Mouse (Mus musculus) liver, embryonic 14.5 days (tissue): Measurements from ENCODE around the gene Ercc6.

ENCODE experiments used
- CTCF ChIP-seq: IDR thresholded peaks from 2 replicates; pipeline ENCODE4 v1.5.1; 2016; ENCODE audit warnings: antibody characterized with exemption, low read depth, control low read depth
- EP300 ChIP-seq: IDR thresholded peaks from 2 replicates; pipeline ENCODE4 v1.6.1; 2016; ENCODE audit warnings: antibody characterized with exemption, low read depth

DNA sequence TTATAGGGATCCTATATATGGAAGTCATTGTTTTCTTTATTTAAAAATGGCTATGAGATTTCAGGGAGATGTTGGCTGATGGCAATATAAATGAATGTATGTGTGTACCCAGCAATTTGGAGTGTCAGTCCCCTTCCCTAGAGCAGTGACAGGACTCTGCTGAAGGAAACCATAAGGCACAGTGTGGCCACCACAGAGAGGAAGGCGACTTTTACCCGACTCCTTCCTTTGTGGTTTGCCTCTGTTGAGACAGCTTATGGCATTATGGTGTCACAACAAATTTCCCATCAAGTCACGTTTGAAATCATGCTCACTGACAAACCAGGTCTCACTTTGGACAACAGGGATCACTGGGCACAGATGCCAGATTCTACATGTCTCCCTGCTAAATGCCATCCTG is 110.9 kb downstream of the Ercc6 start:
- TF ChIP-seq CTCF = no peak
- TF ChIP-seq EP300 = no peak
